Mouse (Mus musculus) c-Kit-negative CD71-positive TER-119-positive erythroid progenitor cells, embryonic 14.5 days (primary cell): Measurements from ENCODE around the gene Tmem185b.

Source experiments
- DNase-seq: peaks from one replicate; pipeline ENCODE4 v3.0.0-alpha.2; 2013; ENCODE audit warnings: low read depth, low spot score

Gene Tmem185b

GRCm38 (mm10) chr1:119525689-119526591, at the start of gene Tmem185b:
Tmem185b (plus strand) TSS chr1:119526160.
- DNase-seq, result no peak

GRCm38 (mm10) chr1:119476905-119477353, 49.0 kb upstream of the Tmem185b start:
- DNase-seq, result no peak

DNA sequence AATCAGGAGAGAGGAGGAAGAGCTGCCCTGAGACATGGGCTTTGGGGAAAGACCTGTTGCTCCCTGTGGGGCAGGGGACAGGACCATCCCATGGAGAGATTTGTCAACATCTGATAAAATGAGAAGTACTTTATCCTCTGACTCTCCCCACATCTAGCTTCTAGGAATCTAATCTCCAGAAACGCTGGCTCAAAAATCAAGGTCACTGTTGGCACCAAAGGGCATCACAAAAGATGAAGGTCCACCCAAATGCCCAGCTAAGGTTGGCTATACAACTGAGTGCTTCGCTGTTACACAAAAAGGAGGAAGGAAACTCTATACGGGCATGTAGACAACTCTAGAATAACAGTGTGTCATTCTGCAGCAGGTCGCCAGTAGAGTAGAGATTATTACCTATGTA, 46.3 kb upstream of the Tmem185b start:
- no peak for DNase-seq

DNA sequence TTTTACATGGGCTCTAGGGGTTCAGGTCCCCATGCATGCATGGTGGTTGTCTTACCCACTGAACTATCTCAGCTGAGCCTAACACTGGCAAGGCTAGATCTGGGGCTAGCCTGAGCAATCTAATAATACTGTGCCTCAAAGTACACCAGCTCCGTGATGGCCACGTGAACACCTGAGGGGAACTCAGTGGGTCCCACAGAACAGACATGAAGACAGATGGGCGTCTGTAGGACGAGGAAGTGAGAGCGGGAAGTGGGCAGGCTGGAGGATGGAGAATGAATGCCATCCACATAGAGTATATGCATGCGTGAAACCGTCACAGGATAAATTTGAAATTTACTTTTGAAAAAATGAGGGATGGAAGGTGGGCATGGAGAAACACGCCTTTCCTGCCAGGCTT, 45.3 kb upstream of the Tmem185b start:
- no peak for DNase-seq

DNA sequence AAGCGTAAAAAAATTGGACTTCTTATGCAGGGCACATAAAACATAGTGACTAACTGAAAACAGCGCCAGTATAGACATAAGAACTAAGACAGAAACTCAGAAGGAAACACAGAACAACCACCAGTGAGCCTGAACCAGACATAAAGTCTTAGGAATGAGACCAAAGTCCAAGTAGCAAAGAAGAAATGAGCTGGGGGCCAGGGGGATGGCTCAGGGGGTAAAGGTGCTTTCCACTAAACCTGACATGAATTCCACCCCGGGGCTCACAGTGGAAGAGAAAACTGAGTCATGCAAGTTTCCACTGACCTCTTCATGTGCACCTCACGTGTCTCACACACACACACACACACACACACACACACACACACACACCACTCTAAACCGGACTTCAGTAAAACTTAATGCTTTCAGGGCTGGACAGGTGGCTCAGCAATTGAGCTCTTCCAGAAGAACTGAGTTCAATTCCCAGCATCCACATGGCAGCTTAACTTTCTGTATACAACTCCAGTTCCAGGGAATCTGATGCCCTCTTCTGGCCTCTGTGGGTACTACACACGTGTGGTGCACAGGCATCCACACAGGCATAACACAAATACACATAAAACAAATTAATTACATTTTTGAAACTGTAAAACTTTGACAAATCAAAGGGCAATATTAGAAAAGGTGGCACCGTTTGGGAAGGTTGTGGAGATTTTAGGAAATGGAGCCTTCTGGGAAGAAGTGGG, 44.6 kb upstream of the Tmem185b start:
- no peak for DNase-seq

- no peak for DNase-seq
Measured at GRCm38 (mm10) chr1:119482891-119483290, 43.1 kb upstream of the Tmem185b start.

- DNase-seq, result no peak
Measured at GRCm38 (mm10) chr1:119484457-119484856, 41.5 kb upstream of the Tmem185b start.

GRCm38 (mm10) chr1:119485825-119486224, 40.1 kb upstream of the Tmem185b start:
- DNase-seq, result no peak

DNA sequence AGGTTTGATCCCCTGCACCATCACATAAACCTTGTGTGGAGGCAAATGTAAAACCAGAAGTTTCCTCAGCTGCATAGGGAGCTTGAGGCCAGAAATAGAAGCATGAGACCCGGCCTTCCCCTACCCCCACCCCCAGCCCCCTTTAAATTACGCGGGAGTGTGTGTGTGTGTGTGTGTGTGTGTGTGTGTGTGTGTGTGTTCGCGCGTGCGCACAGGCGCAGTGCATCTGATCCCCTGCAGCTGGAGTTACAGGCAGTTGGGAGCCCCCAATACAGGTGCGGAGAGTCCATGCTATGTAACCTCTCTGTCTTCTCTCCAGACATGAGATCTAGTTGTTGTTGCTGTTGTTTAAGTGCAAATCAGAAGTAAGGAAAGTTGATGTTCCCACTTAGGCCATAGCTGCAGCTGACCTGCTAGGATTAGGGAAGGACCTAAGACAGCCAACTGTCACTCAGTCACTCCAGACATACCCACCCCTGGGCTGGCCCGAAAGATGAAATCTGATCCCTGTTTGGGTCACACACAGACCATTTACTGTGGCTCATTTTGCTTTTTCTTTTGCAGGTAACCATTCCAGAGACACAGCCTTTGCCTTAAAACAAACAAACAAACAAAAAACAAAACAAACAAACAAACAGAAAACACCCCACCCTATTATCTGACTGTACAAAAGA, 37.9 kb upstream of the Tmem185b start:
- no peak for DNase-seq

- DNase-seq, result no peak
Measured at GRCm38 (mm10) chr1:119490765-119491164, 35.2 kb upstream of the Tmem185b start.

GRCm38 (mm10) chr1:119492097-119492496, 33.9 kb upstream of the Tmem185b start:
- DNase-seq, result no peak

DNA sequence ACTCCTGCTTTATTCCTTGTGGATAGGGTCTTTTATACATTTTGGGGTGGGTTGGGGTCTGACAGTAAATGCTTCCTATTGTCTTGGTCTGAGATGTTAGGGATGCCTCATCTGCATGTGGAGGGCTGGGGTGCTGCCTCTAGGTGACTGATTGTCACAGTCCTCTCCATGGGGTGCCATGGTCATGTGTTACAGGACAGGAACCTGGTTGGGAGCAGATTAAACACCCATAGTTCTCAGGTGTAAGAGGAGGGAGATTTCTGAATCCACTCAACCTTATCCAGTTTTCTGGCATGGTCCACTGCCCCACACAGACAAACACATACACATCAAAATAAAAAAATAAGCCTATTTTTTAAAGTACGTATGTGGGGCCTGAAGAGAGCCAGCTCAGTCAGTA, 33.5 kb upstream of the Tmem185b start:
- DNase-seq, result no peak

- no peak for DNase-seq
Measured at GRCm38 (mm10) chr1:119494024-119494711, 31.8 kb upstream of the Tmem185b start.

DNA sequence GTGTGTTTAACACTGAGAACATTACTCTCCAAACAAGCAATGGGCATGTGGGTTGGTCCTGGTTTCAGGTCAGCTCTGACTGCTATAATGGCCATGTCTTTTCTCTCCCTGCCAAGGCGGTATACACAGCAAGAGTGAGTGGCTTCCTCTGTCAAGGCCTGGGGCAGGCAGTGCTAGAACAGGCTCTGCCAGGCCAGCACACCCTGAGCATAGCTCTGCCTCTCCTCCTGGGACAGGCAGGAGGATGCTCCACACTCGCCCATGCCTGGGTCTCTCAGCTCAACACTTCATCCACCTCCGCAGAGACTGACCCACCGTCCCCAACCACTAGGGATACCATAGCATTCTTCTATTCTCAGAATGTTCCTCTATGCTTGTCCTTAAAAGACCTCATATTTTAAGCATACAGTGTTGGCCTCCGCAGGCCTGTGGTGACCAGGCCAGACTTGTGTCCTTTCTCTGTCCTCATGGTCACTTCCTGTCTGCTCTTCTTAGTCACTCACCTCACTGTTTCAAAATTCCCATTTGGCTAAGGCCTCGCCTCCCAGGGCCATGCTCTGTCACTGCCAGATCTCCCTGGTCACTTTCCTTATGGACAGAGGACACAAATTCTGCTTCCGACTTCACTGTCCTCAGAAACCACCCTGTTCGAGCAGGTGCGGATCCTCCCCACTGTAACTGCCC, 31.1 kb upstream of the Tmem185b start:
- DNase-seq, result no peak

- DNase-seq, result no peak
Measured at GRCm38 (mm10) chr1:119495396-119495775, 30.6 kb upstream of the Tmem185b start.

GRCm38 (mm10) chr1:119497346-119498004, 28.5 kb upstream of the Tmem185b start:
- DNase-seq, result no peak

GRCm38 (mm10) chr1:119498536-119499231, 27.3 kb upstream of the Tmem185b start:
- DNase-seq, result no peak

GRCm38 (mm10) chr1:119499456-119499855, 26.5 kb upstream of the Tmem185b start:
- DNase-seq, result no peak

DNA sequence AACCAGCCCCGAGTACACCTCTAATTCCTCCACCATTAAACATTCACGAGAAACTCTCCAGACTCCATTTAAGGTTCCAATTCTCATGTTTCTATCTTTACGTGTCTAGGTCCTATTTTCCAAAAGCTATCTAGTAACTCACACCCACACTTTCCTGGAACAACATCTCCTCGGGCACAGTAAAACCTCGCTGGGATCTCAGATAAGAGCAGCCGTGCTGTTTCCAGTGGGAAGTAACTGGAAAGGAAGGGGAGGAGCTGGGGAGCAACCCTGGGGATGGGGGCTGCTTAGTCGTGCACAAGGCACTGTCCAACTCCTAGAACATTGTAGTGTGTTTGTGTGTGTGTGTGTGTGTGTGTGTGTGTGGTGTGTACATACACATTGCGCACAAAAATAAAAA, 24.1 kb upstream of the Tmem185b start:
- DNase-seq, result no peak

GRCm38 (mm10) chr1:119502729-119503128, 23.2 kb upstream of the Tmem185b start:
- no peak for DNase-seq
